Mouse (Mus musculus): ENCODE measurements at regions not wholly inside any gene's neighbourhood (a gene's known extent, or its start where the extent isn't known, plus 50 kb on each side); places are given as distances from the start of the nearest gene placed in this dataset.

GRCm38 (mm10) chr12:99636234-99636633 lies 72.9 kb upstream of the Foxn3 start:
- TF ChIP-seq CTCF (IDR thresholded peaks at IDR 0.05), result peak; percentile 40
- no peak for TF ChIP-seq EP300 (IDR thresholded peaks at IDR 0.05; ENCODE audit: insufficient read depth, low read depth, low read length)

Measured in heart, adult 2 months (tissue).